Mouse (Mus musculus) midbrain, embryonic 10.5 days (tissue): ENCODE results near the gene 2700081O15Rik. TPM values are rescaled to one million over a fixed set of nuclear protein-coding genes. Genes with fewer than 3 reads are reported as not detected.
A peak's percentile ranks its signal among the peaks of the same experiment; 100 is the strongest.

ENCODE experiments used
- DNase-seq: peaks from one replicate; pipeline ENCODE4 v3.0.0-alpha.2; 2017; ENCODE audit warnings: low spot score
- H3K27ac ChIP-seq: fragments of 300-500 bp; sonication (generic); replicated peaks from 2 replicates; pipeline ENCODE4 v1.5.1; 2016; ENCODE audit warnings: mild to moderate bottlenecking
- H3K27me3 ChIP-seq: fragments of 300-500 bp; sonication (generic); 2 replicates; pipeline ENCODE4 v1.6.1; 2016; ENCODE audit warnings: low read depth, mild to moderate bottlenecking; ENCODE audit not compliant: poor library complexity, severe bottlenecking
- H3K36me3 ChIP-seq: fragments of 300-500 bp; sonication (generic); 2 replicates; pipeline ENCODE4 v1.6.1; 2016; ENCODE audit warnings: mild to moderate bottlenecking, moderate library complexity
- H3K4me1 ChIP-seq: fragments of 300-500 bp; sonication (generic); 2 replicates; pipeline ENCODE4 v1.6.1; 2016
- H3K4me3 ChIP-seq: fragments of 300-500 bp; sonication (generic); 2 replicates; pipeline ENCODE4 v1.5.1; 2016; ENCODE audit warnings: mild to moderate bottlenecking, moderate library complexity
- H3K9me3 ChIP-seq: fragments of 300-500 bp; sonication (generic); replicated peaks from 2 replicates; pipeline ENCODE4 v1.6.1; 2016; ENCODE audit warnings: mild to moderate bottlenecking
- WGBS: fragments of 180-500 bp; shearing (Covaris S2); methylation state at CpG from one replicate; pipeline ENCODE4 v1.1.7; 2016; 5-methylcytosine and 5-hydroxymethylcytosine counted together
- polyA plus RNA-seq: library from polyadenylated mRNA; unstranded; fragments of >200 nt; fragmentation: Nextera tagmentation; extraction: Ambion mirVana; gene quantifications from 2 replicates; pipeline ENCODE4 v1.2.1, GENCODE M21; 2016

2700081O15Rik gene
- polyA plus RNA-seq, 1 experiment from 2014 or later: 5.7 TPM

GRCm38 (mm10) chr19:7423028-7423655 lies 5.7 kb downstream of the 2700081O15Rik start:
- Histone ChIP-seq H3K27me3 (peaks cover 41% of the 10 kb centered on the region), H3K9me3 (no peaks in the 10 kb centered on the region), H3K27ac (peak overlapping the region; percentile 78), H3K4me3 (peak overlapping the region; percentile 90), H3K36me3 (peaks cover 88% of the 10 kb centered on the region), H3K4me1 (peaks cover 62% of the 10 kb centered on the region)
- WGBS: 15% methylated on average over 50 of the region's 51 CpGs
- peak; percentile 59 for DNase-seq

- Histone ChIP-seq H3K27ac (peak overlapping the region; percentile 78), H3K36me3 (peaks cover 93% of the 10 kb centered on the region), H3K4me3 (peak overlapping the region; percentile 90), H3K4me1 (peaks cover 61% of the 10 kb centered on the region), H3K9me3 (no peaks in the 10 kb centered on the region), H3K27me3 (peaks cover 41% of the 10 kb centered on the region)
- no peak for DNase-seq
- 26% methylated on average over 16 of the region's 16 CpGs for WGBS
Observed at GRCm38 (mm10) chr19:7423656-7424030, 6.2 kb downstream of the 2700081O15Rik start.

GRCm38 (mm10) chr19:7424131-7424530 lies 6.7 kb downstream of the 2700081O15Rik start:
- 56% methylated on average over 7 of the region's 7 CpGs for WGBS
- Histone ChIP-seq H3K36me3 (peaks cover 97% of the 10 kb centered on the region), H3K4me1 (peaks cover 56% of the 10 kb centered on the region), H3K9me3 (no peaks in the 10 kb centered on the region), H3K27me3 (peaks cover 41% of the 10 kb centered on the region), H3K4me3 (0 out of 2 replicates have a peak overlapping the region, but pooled peaks have one; percentile 18), H3K27ac (no peak overlapping the region)
- no peak for DNase-seq

- WGBS: 69% methylated on average over 8 of the region's 8 CpGs
- peaks cover 40% of the 10 kb centered on the region for H3K27me3 ChIP-seq
- peaks cover 49% of the 10 kb centered on the region for H3K4me1 ChIP-seq
- peaks cover 99% of the 10 kb centered on the region for H3K36me3 ChIP-seq
- no peak overlapping the region for H3K27ac ChIP-seq
- H3K9me3 ChIP-seq: no peaks in the 10 kb centered on the region
- DNase-seq: no peak
- no peak overlapping the region for H3K4me3 ChIP-seq
Observed at GRCm38 (mm10) chr19:7424590-7425397, 7.4 kb downstream of the 2700081O15Rik start.

- Histone ChIP-seq H3K27me3 (peaks cover 34% of the 10 kb centered on the region), H3K36me3 (peaks cover 99% of the 10 kb centered on the region), H3K9me3 (no peaks in the 10 kb centered on the region), H3K4me1 (peaks cover 43% of the 10 kb centered on the region), H3K27ac (no peak overlapping the region), H3K4me3 (no peak overlapping the region)
- DNase-seq: no peak
- WGBS: 70% methylated on average over 3 of the region's 3 CpGs
Observed at GRCm38 (mm10) chr19:7425398-7425775, 8.0 kb downstream of the 2700081O15Rik start.

- 98% methylated on average over 2 of the region's 2 CpGs for WGBS
- H3K36me3 ChIP-seq: peaks cover 67% of the 10 kb centered on the region
- no peaks in the 10 kb centered on the region for H3K4me1 ChIP-seq
Observed at GRCm38 (mm10) chr19:7434887-7435286, 17.5 kb downstream of the 2700081O15Rik start.

GRCm38 (mm10) chr19:7436061-7436970 lies 18.9 kb downstream of the 2700081O15Rik start:
- H3K9me3 ChIP-seq: no peaks in the 10 kb centered on the region
- no peak overlapping the region for H3K4me3 ChIP-seq
- H3K27ac ChIP-seq: no peak overlapping the region
- DNase-seq: no peak
- H3K36me3 ChIP-seq: peaks cover 54% of the 10 kb centered on the region
- no peaks in the 10 kb centered on the region for H3K27me3 ChIP-seq
- 87% methylated on average over 5 of the region's 5 CpGs for WGBS
- H3K4me1 ChIP-seq: no peaks in the 10 kb centered on the region

More at GRCm38 (mm10) chr19:7434887-7435286, 17.5 kb downstream of the 2700081O15Rik start:
- Histone ChIP-seq H3K4me3 (no peak overlapping the region), H3K27me3 (no peaks in the 10 kb centered on the region), H3K9me3 (no peaks in the 10 kb centered on the region), H3K27ac (no peak overlapping the region)
- DNase-seq: no peak

- Histone ChIP-seq H3K36me3 (peaks cover 42% of the 10 kb centered on the region), H3K4me3 (no peak overlapping the region), H3K27ac (no peak overlapping the region), H3K4me1 (no peaks in the 10 kb centered on the region), H3K9me3 (no peaks in the 10 kb centered on the region), H3K27me3 (no peaks in the 10 kb centered on the region)
- no peak for DNase-seq
Observed at GRCm38 (mm10) chr19:7438295-7438694, 20.9 kb downstream of the 2700081O15Rik start.

GRCm38 (mm10) chr19:7441493-7441892 lies 24.1 kb downstream of the 2700081O15Rik start:
- Histone ChIP-seq H3K27me3 (no peaks in the 10 kb centered on the region), H3K4me1 (no peaks in the 10 kb centered on the region), H3K4me3 (no peak overlapping the region), H3K27ac (no peak overlapping the region), H3K9me3 (no peaks in the 10 kb centered on the region), H3K36me3 (peaks cover 43% of the 10 kb centered on the region)
- peak; percentile 46 for DNase-seq
- 73% methylated on average over 14 of the region's 14 CpGs for WGBS

GRCm38 (mm10) chr19:7445105-7445504 lies 27.7 kb downstream of the 2700081O15Rik start:
- WGBS: 96% methylated on average over 2 of the region's 2 CpGs
- H3K27ac ChIP-seq: no peak overlapping the region
- no peaks in the 10 kb centered on the region for H3K27me3 ChIP-seq
- no peak overlapping the region for H3K4me3 ChIP-seq
- H3K4me1 ChIP-seq: no peaks in the 10 kb centered on the region
- no peak for DNase-seq
- H3K9me3 ChIP-seq: no peaks in the 10 kb centered on the region
- peaks cover 66% of the 10 kb centered on the region for H3K36me3 ChIP-seq

- DNase-seq: no peak
- no peak overlapping the region for H3K4me3 ChIP-seq
- H3K9me3 ChIP-seq: no peaks in the 10 kb centered on the region
- 87% methylated on average over 1 of the region's 1 CpGs for WGBS
- peaks cover 71% of the 10 kb centered on the region for H3K36me3 ChIP-seq
- no peaks in the 10 kb centered on the region for H3K27me3 ChIP-seq
- no peaks in the 10 kb centered on the region for H3K4me1 ChIP-seq
- H3K27ac ChIP-seq: no peak overlapping the region
Observed at GRCm38 (mm10) chr19:7445596-7445995, 28.2 kb downstream of the 2700081O15Rik start.

GRCm38 (mm10) chr19:7456803-7457202 lies 39.4 kb downstream of the 2700081O15Rik start:
- Histone ChIP-seq H3K9me3 (no peaks in the 10 kb centered on the region), H3K4me1 (no peaks in the 10 kb centered on the region), H3K27ac (no peak overlapping the region), H3K36me3 (peaks cover 48% of the 10 kb centered on the region), H3K27me3 (no peaks in the 10 kb centered on the region), H3K4me3 (no peak overlapping the region)
- DNase-seq: no peak
- 90% methylated on average over 2 of the region's 2 CpGs for WGBS
